Mouse (Mus musculus) adrenal gland, adult 10 weeks (tissue): ENCODE measurements around the gene Folr2. TPM values are rescaled to one million over a fixed set of nuclear protein-coding genes. Genes with fewer than 3 reads are reported as not detected.

Source experiments
- polyA plus RNA-seq: library from polyadenylated mRNA; stranded (reverse); fragments of 350-450 nt; fragmentation: Illumina TruSeq; extraction: RNeasy Lipid Tissue Mini Kit (QIAGEN cat#74804); gene quantifications from one replicate; pipeline ENCODE4 v1.2.3, GENCODE M21; 2014; ENCODE audit warnings: low read depth, low replicate concordance

Folr2 gene
- polyA plus RNA-seq: 1.5 TPM

GRCm38 (mm10) chr7:101857094-101857493 is at the start of gene Folr2:
Gene Folr2 (minus strand): TSS chr7:101857194.

GRCm38 (mm10) chr7:101906287-101906681 is 49.3 kb upstream of the Folr2 start, which contains the start of gene Tomt:
Gene Tomt (minus strand): TSS chr7:101906359.

GRCm38 (mm10) chr7:101905561-101906286 is 48.7 kb upstream of the Folr2 start, which contains the start of gene Lamtor1:
Gene Lamtor1 (plus strand): TSS chr7:101905904.

GRCm38 (mm10) chr7:101870629-101871028 is 13.6 kb upstream of the Folr2 start, which contains the start of gene Folr1:
Gene Folr1 (minus strand): TSS chr7:101870788.

GRCm38 (mm10) chr7:101863415-101863814 is 6.4 kb upstream of the Folr2 start, which contains the start of gene Anapc15:
Gene Anapc15 (plus strand): TSS chr7:101863715.

GRCm38 (mm10) chr7:101837606-101838471 is 19.2 kb downstream of the Folr2 start, which contains the start of gene Inppl1:
Gene Inppl1 (minus strand): TSS chr7:101838229.

GRCm38 (mm10) chr7:101817861-101818401 is 39.1 kb downstream of the Folr2 start, which contains the start of gene Phox2a:
Gene Phox2a (plus strand): TSS chr7:101818313.

Other genes with a start within 250 kb of the Folr2 start
- gene Clpb, start 193.6 kb downstream of the Folr2 start, polyA plus RNA-seq: 13.2 TPM
- gene Phox2a, start 38.9 kb downstream of the Folr2 start, polyA plus RNA-seq: 1.3 TPM
- gene Inppl1, start 19.0 kb downstream of the Folr2 start, polyA plus RNA-seq: 34.8 TPM
- 5.7 TPM for gene Anapc15, start 6.5 kb upstream of the Folr2 start, polyA plus RNA-seq
- gene Folr1, start 13.6 kb upstream of the Folr2 start, polyA plus RNA-seq: not detected
- 13.8 TPM for gene Lamtor1, start 48.7 kb upstream of the Folr2 start, polyA plus RNA-seq
- gene Tomt, start 49.2 kb upstream of the Folr2 start, polyA plus RNA-seq: not detected
- 5.7 TPM for gene Lrrc51, start 76.7 kb upstream of the Folr2 start, polyA plus RNA-seq
- gene Numa1, start 76.9 kb upstream of the Folr2 start, polyA plus RNA-seq: 110 TPM
- 16.7 TPM for gene Il18bp, start 161.5 kb upstream of the Folr2 start, polyA plus RNA-seq
- 13.8 TPM for gene Rnf121, start 208.3 kb upstream of the Folr2 start, polyA plus RNA-seq
- gene Xndc1, start 208.3 kb upstream of the Folr2 start, polyA plus RNA-seq: 8.8 TPM
- not detected for gene Xntrpc, start 208.5 kb upstream of the Folr2 start, polyA plus RNA-seq
- gene Trpc2, start 225.9 kb upstream of the Folr2 start, polyA plus RNA-seq: not detected
- gene Art1, start 244.5 kb upstream of the Folr2 start, polyA plus RNA-seq: not detected